Mouse (Mus musculus): ENCODE data around the gene Ppt2. TPM values are rescaled to one million over a fixed set of nuclear protein-coding genes. Genes with fewer than 3 reads are reported as not detected.

Gene Ppt2
- polyA plus RNA-seq, 1 experiment from 2014 or later = 15.9 TPM

GRCm38 (mm10) chr17:34655581-34655991 is 27.3 kb upstream of the Ppt2 start:
- ATAC-seq (ENCODE audit: insufficient number of reproducible peaks, insufficient read depth, low FRiP score, low TSS enrichment, low read depth) = no peak
- peaks cover 8% of the 10 kb centered on the region for H3K4me1 ChIP-seq (replicated peaks)
- H3K9me3 ChIP-seq = no peaks in the 10 kb centered on the region
- H3K36me3 ChIP-seq = peaks cover 49% of the 10 kb centered on the region
- peaks cover 27% of the 10 kb centered on the region for H3K27me3 ChIP-seq
- no peak overlapping the region for H3K9ac ChIP-seq (replicated peaks)
- H3K27ac ChIP-seq = 0 out of 2 replicates have a peak overlapping the region, but pooled peaks have one; percentile 4
- WGBS = 69% methylated on average over 4 of the region's 4 CpGs
- H3K4me2 ChIP-seq = no peak overlapping the region
- H3K4me3 ChIP-seq (replicated peaks) = no peak overlapping the region

- Histone ChIP-seq H3K27me3 (peaks cover 22% of the 10 kb centered on the region), H3K4me3 (replicated peaks) (no peak overlapping the region), H3K36me3 (peaks cover 53% of the 10 kb centered on the region), H3K4me1 (replicated peaks) (peaks cover 4% of the 10 kb centered on the region), H3K4me2 (no peak overlapping the region), H3K27ac (0 out of 2 replicates have a peak overlapping the region, but pooled peaks have one; percentile 4), H3K9ac (replicated peaks) (no peak overlapping the region), H3K9me3 (no peaks in the 10 kb centered on the region)
- 90% methylated on average over 7 of the region's 7 CpGs for WGBS
- ATAC-seq (ENCODE audit: insufficient number of reproducible peaks, insufficient read depth, low FRiP score, low TSS enrichment, low read depth) = no peak
Measured at GRCm38 (mm10) chr17:34655160-34655559, 26.9 kb upstream of the Ppt2 start.

GRCm38 (mm10) chr17:34654392-34654791 is 26.1 kb upstream of the Ppt2 start:
- Histone ChIP-seq H3K27ac (no peak overlapping the region), H3K9me3 (no peaks in the 10 kb centered on the region), H3K36me3 (peaks cover 61% of the 10 kb centered on the region), H3K4me2 (no peak overlapping the region), H3K9ac (replicated peaks) (no peak overlapping the region), H3K27me3 (peaks cover 15% of the 10 kb centered on the region), H3K4me1 (replicated peaks) (peaks cover 4% of the 10 kb centered on the region), H3K4me3 (replicated peaks) (no peak overlapping the region)
- ATAC-seq (ENCODE audit: insufficient number of reproducible peaks, insufficient read depth, low FRiP score, low TSS enrichment, low read depth) = no peak
- WGBS = 91% methylated on average over 13 of the region's 13 CpGs

- Histone ChIP-seq H3K9me3 (no peaks in the 10 kb centered on the region), H3K27me3 (peaks cover 9% of the 10 kb centered on the region), H3K9ac (replicated peaks) (no peak overlapping the region), H3K27ac (no peak overlapping the region), H3K36me3 (peaks cover 67% of the 10 kb centered on the region), H3K4me2 (no peak overlapping the region), H3K4me3 (replicated peaks) (no peak overlapping the region), H3K4me1 (replicated peaks) (peaks cover 4% of the 10 kb centered on the region)
- whole genome bisulfite sequencing = 67% methylated on average over 9 of the region's 9 CpGs
- ATAC-seq (ENCODE audit: insufficient number of reproducible peaks, insufficient read depth, low FRiP score, low TSS enrichment, low read depth) = no peak
Measured at GRCm38 (mm10) chr17:34653746-34654285, 25.5 kb upstream of the Ppt2 start.

- Histone ChIP-seq H3K27me3 (peaks cover 2% of the 10 kb centered on the region; the same call in 1 of the 2 replicates), H3K4me3 (replicated peaks) (no peak overlapping the region), H3K27ac (no peak overlapping the region), H3K4me1 (replicated peaks) (peaks cover 8% of the 10 kb centered on the region), H3K4me2 (no peak overlapping the region), H3K9me3 (no peaks in the 10 kb centered on the region), H3K36me3 (peaks cover 70% of the 10 kb centered on the region), H3K9ac (replicated peaks) (no peak overlapping the region)
- WGBS = 88% methylated on average over 8 of the region's 8 CpGs
- no peak for ATAC-seq (ENCODE audit: insufficient number of reproducible peaks, insufficient read depth, low FRiP score, low TSS enrichment, low read depth)
Measured at GRCm38 (mm10) chr17:34652985-34653384, 24.7 kb upstream of the Ppt2 start.

- no peak overlapping the region for H3K4me2 ChIP-seq
- H3K4me3 ChIP-seq (replicated peaks) = no peak overlapping the region
- H3K4me1 ChIP-seq (replicated peaks) = peaks cover 12% of the 10 kb centered on the region
- no peaks in the 10 kb centered on the region; the same call in 1 of the 2 replicates for H3K27me3 ChIP-seq
- WGBS = 94% methylated on average over 10 of the region's 10 CpGs
- H3K36me3 ChIP-seq = peaks cover 70% of the 10 kb centered on the region
- no peaks in the 10 kb centered on the region for H3K9me3 ChIP-seq
- no peak overlapping the region for H3K9ac ChIP-seq (replicated peaks)
- H3K27ac ChIP-seq = no peak overlapping the region
- no peak for ATAC-seq (ENCODE audit: insufficient number of reproducible peaks, insufficient read depth, low FRiP score, low TSS enrichment, low read depth)
Measured at GRCm38 (mm10) chr17:34652546-34652945, 24.2 kb upstream of the Ppt2 start.

- H3K4me3 ChIP-seq (replicated peaks) = no peak overlapping the region
- H3K9me3 ChIP-seq = no peaks in the 10 kb centered on the region
- no peaks in the 10 kb centered on the region; the same call in 1 of the 2 replicates for H3K27me3 ChIP-seq
- peaks cover 70% of the 10 kb centered on the region for H3K36me3 ChIP-seq
- no peak overlapping the region for H3K4me2 ChIP-seq
- no peak overlapping the region for H3K9ac ChIP-seq (replicated peaks)
- no peak overlapping the region for H3K27ac ChIP-seq
- peaks cover 13% of the 10 kb centered on the region for H3K4me1 ChIP-seq (replicated peaks)
- ATAC-seq (ENCODE audit: insufficient number of reproducible peaks, insufficient read depth, low FRiP score, low TSS enrichment, low read depth) = no peak
- 56% methylated on average over 19 of the region's 19 CpGs for WGBS
Measured at GRCm38 (mm10) chr17:34651507-34652221, 23.4 kb upstream of the Ppt2 start.

- Histone ChIP-seq H3K27me3 (no peaks in the 10 kb centered on the region), H3K9me3 (no peaks in the 10 kb centered on the region), H3K4me3 (replicated peaks) (no peak overlapping the region), H3K27ac (no peak overlapping the region), H3K4me2 (no peak overlapping the region), H3K36me3 (peaks cover 73% of the 10 kb centered on the region), H3K4me1 (replicated peaks) (peaks cover 8% of the 10 kb centered on the region), H3K9ac (replicated peaks) (no peak overlapping the region)
- 96% methylated on average over 14 of the region's 14 CpGs for WGBS
- ATAC-seq (ENCODE audit: insufficient number of reproducible peaks, insufficient read depth, low FRiP score, low TSS enrichment, low read depth) = no peak
Measured at GRCm38 (mm10) chr17:34650781-34651180, 22.5 kb upstream of the Ppt2 start.

GRCm38 (mm10) chr17:34649106-34649864 is 21.0 kb upstream of the Ppt2 start:
- Histone ChIP-seq H3K27me3 (no peaks in the 10 kb centered on the region), H3K9ac (replicated peaks) (no peak overlapping the region), H3K4me2 (no peak overlapping the region), H3K4me1 (replicated peaks) (peaks cover 17% of the 10 kb centered on the region), H3K4me3 (replicated peaks) (no peak overlapping the region), H3K36me3 (peaks cover 64% of the 10 kb centered on the region), H3K27ac (no peak overlapping the region), H3K9me3 (no peaks in the 10 kb centered on the region)
- ATAC-seq (ENCODE audit: insufficient number of reproducible peaks, insufficient read depth, low FRiP score, low TSS enrichment, low read depth) = no peak
- 87% methylated on average over 18 of the region's 18 CpGs for WGBS

- Histone ChIP-seq H3K9me3 (no peaks in the 10 kb centered on the region), H3K4me2 (peak overlapping the region; percentile 85), H3K36me3 (peaks cover 54% of the 10 kb centered on the region), H3K4me3 (replicated peaks) (peak overlapping the region; percentile 97), H3K27ac (no peak overlapping the region), H3K27me3 (no peaks in the 10 kb centered on the region), H3K9ac (replicated peaks) (peak overlapping the region; percentile 92; the same call in 1 of the 2 replicates), H3K4me1 (replicated peaks) (peaks cover 17% of the 10 kb centered on the region)
- no peak for ATAC-seq (ENCODE audit: insufficient number of reproducible peaks, insufficient read depth, low FRiP score, low TSS enrichment, low read depth)
- WGBS = 86% methylated on average over 16 of the region's 16 CpGs
Measured at GRCm38 (mm10) chr17:34648141-34648890, 20.0 kb upstream of the Ppt2 start.

Data from limb, embryonic 12.5 days (tissue).